Mouse (Mus musculus) cerebellum, adult 9-11 months (tissue): Measurements from ENCODE around the gene Hes6.

ENCODE experiments used
- DNase-seq: peaks from one replicate; pipeline ENCODE4 v3.0.0; 2022

The Hes6 gene

DNA sequence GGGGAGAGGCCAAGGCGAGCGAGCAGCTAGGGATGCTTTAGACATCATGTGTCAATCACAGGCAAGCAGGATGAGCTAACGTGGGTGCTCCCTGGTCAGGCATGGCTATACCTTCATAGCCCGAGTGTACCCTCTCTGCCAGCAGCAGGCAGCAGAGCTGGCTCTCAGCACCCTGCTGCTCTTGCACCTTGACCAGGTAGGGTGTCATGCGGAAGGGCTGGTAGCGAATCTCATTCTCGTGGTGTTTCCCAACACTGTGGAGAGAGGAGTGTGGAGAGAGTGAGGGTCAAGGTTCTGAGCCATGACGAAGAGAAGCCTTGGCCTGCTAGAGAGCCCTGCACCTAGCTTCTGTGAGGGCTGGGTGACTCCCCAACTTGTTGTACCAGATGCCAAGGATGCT lies 25.9 kb upstream of the Hes6 start:
- no peak for DNase-seq

GRCm38 (mm10) chr1:91437573-91437972 lies 23.7 kb upstream of the Hes6 start:
- DNase-seq, result no peak

DNA sequence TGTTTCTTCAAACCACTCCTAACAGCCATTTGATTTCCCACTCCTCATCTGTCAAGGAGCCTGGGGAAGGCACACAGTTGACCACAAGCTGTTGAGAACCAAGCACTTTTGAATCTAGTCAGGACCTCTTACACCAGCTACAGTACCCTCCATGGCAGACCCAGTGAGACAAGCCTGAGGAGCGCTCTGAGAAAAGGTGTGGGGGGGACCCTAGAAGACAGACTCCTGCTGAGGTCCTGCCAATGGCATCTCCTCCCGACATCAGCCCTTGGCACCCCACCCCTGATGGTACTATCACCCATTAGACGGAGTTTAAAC lies 23.2 kb upstream of the Hes6 start:
- no peak for DNase-seq

DNA sequence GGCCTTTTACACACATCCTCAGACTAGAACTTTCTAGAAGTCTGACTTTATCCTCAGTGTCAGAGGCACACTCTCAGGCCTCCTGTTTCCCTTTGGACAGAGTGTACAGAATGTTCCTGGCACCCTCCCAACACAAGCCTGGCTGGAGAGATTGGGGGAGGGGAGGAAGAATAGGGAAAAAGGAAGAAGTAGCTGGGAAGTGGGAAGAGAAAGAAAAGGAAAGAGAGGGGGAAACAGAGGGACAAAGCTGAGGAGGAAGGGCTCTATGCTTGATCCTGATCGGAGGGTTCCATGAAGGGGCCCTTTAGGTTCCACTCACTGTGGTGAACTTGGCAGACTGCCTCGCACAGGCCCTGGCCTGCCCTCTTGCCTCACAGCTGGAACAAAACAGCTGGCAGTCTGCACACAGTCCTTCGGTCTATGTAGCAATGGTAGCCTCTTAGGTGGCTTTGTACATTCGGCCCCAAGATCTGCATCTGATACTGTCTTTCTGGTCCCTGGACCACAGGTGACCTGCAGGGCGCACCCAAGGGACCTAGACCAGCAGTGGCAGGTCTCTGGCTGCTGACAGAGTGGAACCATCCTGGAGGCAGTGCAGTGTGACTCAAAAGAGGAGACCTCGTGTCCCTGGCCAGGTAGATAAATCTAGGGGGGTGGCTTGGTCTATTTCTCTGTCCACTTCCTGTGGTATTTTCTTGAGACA lies 22.7 kb upstream of the Hes6 start:
- DNase-seq, result no peak

DNA sequence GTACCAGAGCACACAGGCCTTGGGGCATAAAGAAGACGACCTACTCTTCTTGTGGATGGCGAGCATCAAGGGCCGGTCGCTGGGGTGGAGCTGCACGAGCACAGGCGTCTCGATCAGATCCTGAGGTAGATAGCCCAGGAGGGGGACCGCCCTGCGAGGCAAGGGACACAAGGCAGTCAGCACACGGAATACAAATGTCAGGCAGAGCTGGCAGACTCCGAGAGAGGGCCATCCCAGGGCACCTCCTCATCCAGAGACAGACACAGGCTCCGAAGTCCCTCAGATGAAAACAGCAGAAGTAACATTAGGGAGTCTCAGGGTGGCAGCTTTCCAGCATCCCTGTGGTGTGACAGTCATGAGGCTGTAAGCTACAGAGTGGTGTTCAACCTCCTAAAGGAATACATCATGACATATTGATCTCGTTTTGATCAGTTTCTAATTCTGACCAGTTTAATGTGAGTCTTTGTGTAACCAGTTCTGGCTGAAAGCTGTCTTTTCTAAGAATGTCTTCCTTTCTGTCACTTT lies 21.8 kb upstream of the Hes6 start:
- no peak for DNase-seq

DNA sequence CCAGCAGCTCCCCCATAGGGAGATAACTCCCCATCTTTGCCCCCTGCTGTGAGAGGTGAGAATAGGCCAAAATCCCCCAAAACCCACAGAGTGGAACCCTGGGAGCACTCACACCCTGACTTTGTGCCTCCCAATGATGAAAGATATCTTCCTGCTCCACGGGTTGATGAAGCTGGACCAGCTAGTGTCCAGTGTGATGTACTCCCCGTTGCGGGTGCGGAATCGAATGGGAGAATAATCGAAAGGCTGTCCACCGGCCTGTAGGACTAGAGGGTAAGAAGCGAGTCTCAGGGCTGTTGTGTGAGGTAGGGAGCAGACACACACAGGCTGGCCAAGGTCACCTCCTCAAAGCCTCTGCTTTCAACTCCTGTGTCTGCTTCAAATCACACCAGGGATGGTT lies 21.1 kb upstream of the Hes6 start:
- no peak for DNase-seq

DNA sequence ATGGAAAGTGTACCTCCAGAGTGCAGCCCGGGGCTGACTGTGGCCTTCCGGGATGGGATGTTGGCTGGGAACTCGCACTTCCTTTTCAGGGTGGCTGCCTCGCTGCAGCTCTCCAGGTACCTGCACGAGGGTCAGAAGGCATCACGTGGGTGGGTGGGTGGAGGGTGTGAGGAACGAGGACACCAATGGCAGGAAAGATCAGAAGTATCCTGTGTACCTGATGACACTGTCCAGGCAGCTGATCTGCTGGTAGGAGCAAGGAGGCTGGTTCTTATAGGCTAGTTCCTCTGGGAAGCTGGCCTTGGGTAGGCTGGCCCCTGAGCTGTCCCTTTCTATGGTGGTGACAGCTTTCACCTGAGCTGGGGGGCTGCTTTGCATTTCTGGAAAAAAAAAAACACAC lies 16.9 kb upstream of the Hes6 start:
- no peak for DNase-seq

GRCm38 (mm10) chr1:91429212-91429611 lies 15.4 kb upstream of the Hes6 start:
- DNase-seq, result no peak

DNA sequence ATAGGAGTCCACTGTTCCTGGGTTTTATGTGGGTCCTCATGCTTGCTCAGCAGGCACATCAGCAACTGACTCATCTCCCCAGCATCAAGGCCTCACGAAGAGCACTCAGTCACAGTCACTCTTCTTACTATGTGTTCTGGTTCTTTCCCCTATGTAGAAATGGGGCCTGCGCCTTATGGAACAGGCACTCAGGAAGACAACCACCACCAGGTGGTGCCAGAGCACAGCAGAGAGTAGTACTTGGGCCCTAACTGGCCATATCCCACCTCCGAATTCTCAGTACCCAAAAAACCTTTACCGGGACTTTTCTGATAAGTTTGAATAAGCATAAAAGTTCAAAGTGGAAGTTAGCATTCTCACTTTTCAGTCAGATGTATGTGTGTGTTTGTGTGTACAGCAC lies 14.8 kb upstream of the Hes6 start:
- DNase-seq, result peak; percentile 61

GRCm38 (mm10) chr1:91426397-91426796 lies 12.6 kb upstream of the Hes6 start:
- no peak for DNase-seq

GRCm38 (mm10) chr1:91420601-91421065 lies 6.8 kb upstream of the Hes6 start:
- DNase-seq, result no peak

DNA sequence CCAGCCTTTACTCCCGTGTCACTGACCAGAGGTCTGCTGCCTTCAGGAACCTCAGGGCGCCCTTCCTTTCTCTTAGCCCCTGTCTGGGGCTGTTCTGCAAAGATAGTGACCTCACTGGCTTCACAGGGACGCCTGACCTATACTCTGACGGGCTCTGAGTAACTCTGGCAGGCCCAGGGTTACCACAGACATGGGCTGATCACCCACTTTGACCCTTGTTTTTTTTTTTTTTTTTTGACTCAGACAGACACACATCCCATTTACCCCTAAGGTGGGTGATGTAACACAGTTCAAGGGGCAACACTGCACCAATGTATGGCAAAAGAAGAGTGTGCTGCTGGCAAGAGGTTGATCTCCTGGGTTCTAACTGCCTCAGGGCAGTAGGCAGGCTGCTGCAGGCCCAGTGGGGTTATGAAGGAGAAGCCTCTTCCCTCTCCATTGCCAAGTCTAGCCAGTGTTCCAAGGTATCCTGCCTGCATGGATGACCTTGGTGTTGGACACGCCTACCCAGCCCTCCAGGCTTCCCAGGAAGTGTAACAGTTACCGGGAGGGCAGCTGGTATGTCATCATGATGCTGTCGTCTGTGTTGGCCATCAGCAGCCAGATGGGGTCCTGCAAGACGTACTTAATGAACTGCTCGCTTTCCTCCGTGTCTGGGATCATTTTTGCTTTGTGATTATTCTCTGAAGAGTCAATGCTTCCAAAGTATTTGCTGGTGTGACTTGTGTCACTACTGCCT lies 6.2 kb upstream of the Hes6 start:
- DNase-seq, result no peak

- no peak for DNase-seq
Observed at GRCm38 (mm10) chr1:91417991-91418390, 4.2 kb upstream of the Hes6 start.

- DNase-seq, result peak; percentile 51
Observed at GRCm38 (mm10) chr1:91415311-91415710, 1.5 kb upstream of the Hes6 start.

DNA sequence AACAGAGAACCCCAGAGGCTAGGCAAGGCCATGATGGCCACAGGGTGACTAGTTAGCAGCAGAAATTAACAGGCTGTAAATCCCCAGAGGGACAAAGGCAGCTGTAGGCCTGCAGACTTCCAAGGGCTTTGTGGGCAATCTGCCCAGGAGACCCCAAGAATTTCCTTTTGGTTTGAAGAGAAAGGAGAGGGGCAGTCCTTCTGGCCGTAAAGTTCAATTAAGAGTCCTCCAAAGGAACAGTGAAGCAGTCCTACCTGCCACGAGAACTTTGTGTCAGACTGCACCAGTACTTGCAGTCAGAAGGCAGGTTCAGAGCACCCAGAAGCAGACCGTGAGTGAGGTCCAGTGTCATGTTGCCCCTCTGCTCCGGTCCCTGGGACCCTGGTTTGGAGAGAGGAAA lies 1.1 kb upstream of the Hes6 start:
- peak; percentile 59 for DNase-seq

DNA sequence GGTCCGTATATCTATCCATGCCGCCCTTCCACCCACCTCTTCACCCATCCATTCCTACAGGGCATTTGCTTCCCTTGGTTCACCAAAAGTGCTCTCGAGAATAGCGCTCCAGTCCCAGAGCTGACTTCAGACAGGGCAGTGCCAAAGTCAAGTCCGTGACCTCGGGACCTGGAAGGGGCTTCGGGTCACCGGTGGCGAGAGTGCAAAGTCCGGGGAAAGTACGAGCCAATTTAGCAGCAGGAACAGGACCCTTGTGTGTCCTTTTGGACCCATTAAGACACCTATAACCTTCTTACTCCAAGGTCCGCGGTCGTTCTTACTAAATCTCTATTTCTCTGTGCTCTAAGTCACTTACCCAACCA lies 321 bp downstream of the Hes6 start:
- no peak for DNase-seq

- DNase-seq, result peak; percentile 96
Observed at GRCm38 (mm10) chr1:91413030-91413506, 770 bp downstream of the Hes6 start.

DNA sequence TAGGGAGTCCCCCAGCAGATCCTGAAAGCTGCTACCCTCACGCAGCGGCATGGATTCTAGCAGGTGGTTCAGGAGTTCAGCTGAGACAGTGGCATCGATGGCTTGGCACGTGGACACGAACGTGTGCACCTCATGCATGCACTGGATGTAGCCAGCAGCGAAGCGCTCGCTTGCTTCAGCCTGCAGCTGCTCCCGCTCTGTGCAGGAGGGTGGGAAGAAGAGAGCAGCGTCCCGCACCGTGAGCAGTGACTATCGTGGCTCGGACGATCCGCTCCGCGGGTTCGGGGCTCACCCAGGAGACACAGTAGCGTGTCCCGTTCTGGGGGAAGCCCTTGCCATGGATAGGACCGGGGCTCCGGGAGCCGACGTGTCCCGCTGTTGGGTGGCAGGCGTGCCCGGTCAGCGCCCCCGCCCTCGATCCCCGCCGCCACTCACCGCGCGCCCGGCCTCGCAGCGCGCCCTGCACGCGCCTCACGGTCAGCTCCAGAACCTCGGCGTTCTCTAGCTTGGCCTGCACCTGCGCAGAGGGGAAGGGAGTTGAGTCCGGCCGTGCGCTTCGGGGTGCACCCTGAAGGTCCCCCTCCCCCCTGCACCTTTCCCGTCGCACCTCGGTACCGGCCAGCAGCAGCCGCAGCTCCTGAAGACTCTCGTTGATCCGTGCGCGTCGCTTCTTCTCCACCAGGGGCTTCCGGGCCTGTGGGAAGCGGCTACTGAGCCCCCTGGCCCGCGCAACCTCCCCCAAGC lies 1.4 kb downstream of the Hes6 start:
- peak; percentile 74 for DNase-seq

DNA sequence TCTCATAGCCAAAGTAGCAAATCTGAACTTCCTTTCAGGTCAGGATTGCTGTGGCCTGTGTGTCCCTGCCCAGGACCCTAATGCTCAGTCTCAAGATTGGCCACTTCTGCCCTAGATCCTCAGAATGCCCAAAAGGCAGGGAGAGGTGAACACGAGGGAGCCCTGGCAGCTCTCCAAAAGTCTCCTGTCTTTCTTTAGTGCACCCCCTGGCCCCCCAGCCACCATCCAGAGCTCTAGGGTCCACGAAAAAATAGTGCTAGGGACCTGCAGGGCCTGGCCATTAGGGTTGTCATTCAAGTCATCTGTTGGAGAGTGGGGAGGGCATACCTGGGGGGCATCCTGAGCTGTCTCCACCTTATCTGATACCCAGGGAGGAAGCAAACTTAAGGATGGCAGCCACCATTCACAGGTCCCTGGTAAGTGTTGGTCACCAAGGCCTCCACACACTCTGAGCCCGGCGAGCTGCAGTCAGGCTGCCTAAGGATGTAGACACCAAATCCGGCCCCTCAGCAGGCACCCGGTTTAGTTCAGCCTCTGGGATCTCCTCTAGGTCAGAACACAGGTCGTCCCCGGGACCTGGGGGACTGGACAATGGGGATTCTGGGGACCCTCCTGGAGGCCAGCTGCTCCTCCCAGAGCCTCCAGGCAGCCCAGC lies 2.1 kb downstream of the Hes6 start:
- peak; percentile 66 for DNase-seq

- peak; percentile 37 for DNase-seq
Observed at GRCm38 (mm10) chr1:91407819-91408218, 6.0 kb downstream of the Hes6 start.

DNA sequence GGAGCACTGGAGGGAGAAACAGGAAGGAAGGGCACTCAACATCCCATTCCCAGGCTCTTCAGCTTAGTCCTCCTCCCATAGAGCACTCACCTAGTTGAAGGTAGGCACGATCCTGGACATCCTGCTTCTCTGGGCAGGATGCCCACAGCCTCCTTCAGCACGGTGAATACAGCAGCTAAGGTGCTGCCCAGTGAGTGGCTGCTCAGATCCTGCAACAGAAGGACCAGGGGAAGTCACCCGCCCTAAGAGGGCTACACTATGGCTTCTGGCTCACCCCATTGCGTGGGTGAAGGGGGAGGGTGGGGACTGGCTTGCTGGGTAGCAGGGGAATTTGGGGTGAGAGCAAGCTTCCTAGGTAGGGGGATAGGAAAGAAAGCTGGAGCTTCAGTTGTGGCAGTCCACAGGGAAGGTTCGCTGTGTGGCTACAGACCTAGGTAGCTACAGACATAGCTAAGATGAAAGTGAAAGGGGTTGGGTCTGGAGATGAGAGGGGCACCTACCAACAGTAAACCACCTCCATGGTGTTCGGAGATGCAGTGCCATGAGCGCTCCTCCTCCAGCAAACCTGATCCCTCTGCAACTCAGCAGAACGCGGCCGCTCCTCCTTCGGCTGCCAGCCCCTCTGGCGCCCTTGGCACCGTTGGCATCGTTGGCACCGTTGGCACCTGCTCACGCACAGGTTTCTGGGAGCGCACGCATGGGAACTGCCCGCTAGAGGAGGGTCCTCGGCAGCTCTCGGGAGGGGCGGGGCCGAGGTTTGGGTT lies 8.2 kb downstream of the Hes6 start:
- peak; percentile 92 for DNase-seq

DNA sequence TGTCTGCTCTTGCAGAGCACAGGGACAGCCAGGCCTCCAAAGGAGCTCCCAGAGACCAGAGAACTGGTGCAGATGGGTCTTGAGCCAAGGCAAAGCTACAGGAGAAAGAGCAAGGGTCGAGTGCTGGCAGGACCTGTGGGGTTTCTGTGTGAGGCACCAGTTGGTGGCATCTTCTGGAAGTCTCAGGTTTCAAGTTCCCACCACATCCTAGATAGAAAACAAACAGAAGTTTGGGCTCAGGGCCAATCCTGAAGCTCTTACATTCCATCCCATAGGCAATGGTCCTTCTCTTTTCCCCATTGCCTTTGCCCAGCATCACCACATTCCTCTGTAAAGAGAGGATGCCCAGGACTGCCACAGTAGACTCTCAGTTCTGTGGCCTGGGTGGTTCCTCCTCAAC lies 8.9 kb downstream of the Hes6 start:
- peak; percentile 50 for DNase-seq
